Mouse (Mus musculus): Measurements from ENCODE around the gene Fam173b.

Gene Fam173b

DNA sequence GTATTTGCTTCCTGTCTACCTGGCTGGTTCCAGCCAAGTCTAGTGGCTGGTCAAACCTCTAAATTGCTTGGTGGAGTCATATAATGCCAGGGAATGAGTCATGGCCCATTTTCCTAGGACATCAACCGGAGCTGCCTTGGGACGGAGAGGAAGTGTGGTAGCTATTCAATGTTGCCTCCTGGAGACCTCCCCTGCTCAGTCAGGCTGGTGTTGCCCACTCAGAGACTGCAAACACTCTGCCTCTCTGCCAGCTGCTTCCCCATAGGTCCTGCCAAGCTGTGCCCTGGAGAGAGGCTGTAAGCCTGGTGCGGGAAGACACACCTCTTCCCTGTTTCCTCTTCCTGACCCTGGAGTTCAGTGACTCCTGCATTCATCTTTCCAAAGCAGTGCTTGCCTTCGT, 30.8 kb downstream of the Fam173b start:
- CTCF ChIA-PET: no interaction called here

- CTCF ChIA-PET: no interaction called here
Measured at GRCm38 (mm10) chr15:31634582-31634981, 32.9 kb downstream of the Fam173b start.

GRCm38 (mm10) chr15:31636091-31636595, 34.5 kb downstream of the Fam173b start:
- CTCF ChIA-PET: no interaction called here

- CTCF ChIA-PET: no interaction called here
Measured at GRCm38 (mm10) chr15:31647225-31647624, 45.6 kb downstream of the Fam173b start.

GRCm38 (mm10) chr15:31647851-31648569, 46.4 kb downstream of the Fam173b start:
- CTCF ChIA-PET: no interaction called here

DNA sequence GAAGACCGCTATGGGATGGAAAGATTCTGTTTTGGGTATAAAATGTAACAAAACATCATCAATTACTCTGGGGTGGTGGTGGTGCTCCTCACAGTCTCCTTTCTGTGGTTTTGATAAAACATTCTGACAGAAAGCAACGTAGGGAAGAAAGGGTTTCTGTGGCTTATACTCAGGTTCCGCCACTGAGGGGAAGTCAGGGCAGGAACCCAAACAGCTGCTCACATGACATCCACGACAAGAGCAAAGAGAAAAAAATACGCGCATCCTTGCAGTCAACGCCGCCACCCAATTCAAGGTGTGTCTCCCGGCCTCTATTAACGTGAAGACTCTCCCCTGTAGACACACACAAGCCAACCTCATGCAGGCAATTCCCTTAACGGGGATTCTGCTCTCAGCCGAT, 48.0 kb downstream of the Fam173b start:
- CTCF ChIA-PET: no interaction called here

GRCm38 (mm10) chr15:31650821-31651220, 49.2 kb downstream of the Fam173b start:
- CTCF ChIA-PET: no interaction called here

- CTCF ChIA-PET: no interaction called here
Measured at GRCm38 (mm10) chr15:31660133-31660795, 58.6 kb downstream of the Fam173b start.

DNA sequence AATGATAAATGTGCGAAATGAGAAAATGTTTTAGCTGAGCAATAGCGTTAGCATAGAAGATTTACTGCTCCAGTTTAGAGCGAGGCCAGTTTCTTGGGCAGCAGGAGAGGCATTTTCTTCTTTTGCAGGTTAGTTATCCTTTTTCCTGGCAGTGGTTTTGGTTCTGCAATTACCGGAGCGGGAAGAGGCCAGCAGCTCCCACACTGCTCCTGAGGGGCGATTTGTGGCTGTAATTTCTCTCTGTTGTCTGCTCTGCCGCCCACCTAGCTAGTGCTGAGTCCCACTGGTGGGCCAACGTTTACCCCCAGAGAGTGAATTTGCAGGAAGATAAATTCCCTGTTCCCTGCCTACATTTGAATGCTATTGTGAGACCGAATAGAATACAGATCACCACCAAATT, 59.2 kb downstream of the Fam173b start:
- CTCF ChIA-PET: no interaction called here

DNA sequence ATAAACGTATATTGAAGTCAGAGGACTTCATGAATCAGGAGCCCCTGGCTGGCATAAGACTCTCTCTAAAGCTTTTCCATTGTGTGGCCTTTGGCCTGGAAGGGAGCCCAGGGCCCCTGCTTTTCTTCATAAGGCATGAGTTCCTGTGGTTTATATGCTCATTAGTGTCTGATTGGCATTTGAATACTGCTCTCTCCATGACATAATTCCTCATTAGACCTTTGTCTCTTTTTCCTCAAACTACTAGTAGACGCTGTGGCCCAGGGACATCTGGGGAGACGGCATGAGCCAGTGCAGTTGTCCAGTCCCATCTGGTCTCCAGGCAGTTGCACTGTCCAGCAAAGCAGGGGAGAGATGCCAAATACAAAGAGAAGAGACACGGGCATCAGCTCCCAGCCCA, 60.1 kb downstream of the Fam173b start:
- CTCF ChIA-PET: no interaction called here

- CTCF ChIA-PET: no interaction called here
Measured at GRCm38 (mm10) chr15:31663074-31663473, 61.4 kb downstream of the Fam173b start.
